Mouse (Mus musculus) heart, adult 18-20 months (tissue): Measurements from ENCODE around the gene Kcnk2. TPM values are rescaled to one million over a fixed set of nuclear protein-coding genes. Genes with fewer than 3 reads are reported as not detected.

Source experiments
- DNase-seq, 2 experiments: peaks; one replicate each; pipeline ENCODE4 v3.0.0; 2021 to 2022; ENCODE audit warnings: mixed read lengths in 1 of 2
- long read RNA-seq, 2 experiments: library from polyadenylated mRNA; stranded (forward); transcript quantifications; one replicate each; pipeline ENCODE4 v2.0.0; 2021
- total RNA-seq, 2 experiments: library from RNA; stranded (reverse); gene quantifications; 2 replicates each; pipeline ENCODE4 v1.2.3; 2021

Gene Kcnk2
- 1 to 10 TPM; 1.9 to 3.0 TPM for total RNA-seq
- long read RNA-seq, experiment 1, partial matches to known transcripts = 0 of 2 reads
- long read RNA-seq, experiment 1, other reads (novel, unspliced or antisense) = 1 of 2 reads
- long read RNA-seq, experiment 2, partial matches to known transcripts = 1 of 1 reads
- long read RNA-seq, experiment 2, other reads (novel, unspliced or antisense) = 0 of 1 reads

DNA sequence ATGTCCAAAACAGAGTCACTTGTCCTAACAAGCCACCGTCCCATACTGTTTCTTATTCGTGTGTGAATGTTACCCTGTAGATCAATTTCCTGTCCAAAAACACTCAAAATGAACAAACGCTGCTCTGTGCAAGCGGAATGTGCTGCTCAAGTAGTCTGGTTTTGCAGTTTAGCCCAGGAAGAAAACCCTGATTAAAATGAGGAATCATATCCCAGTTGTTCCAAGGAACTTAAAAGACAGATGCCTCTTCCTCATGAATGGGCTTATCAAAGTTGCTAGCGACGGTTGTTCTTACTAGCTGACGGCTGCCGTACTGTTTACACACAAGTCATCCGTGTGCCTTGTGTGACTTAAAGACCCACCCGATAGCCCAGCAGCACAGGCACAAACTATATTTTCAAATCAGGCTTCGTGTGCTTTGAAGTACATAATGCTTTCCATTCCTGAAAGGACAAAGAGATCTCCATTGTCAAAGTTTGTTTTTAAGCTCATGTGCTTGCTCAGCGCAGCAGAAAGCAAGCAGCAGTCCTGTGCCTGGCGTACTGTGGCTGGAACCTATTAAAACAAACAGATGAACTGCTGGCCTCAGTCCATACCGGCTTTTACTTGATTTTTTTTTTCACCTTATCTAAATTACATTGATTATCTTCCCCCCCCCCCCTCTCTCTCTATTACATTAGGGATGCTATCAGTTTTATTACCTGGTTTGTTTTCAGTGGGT lies at the start of gene Kcnk2:
Gene Kcnk2 (minus strand): TSS at position 51 of the 721 bp plus-strand sequence.
- DNase-seq = no peak

DNA sequence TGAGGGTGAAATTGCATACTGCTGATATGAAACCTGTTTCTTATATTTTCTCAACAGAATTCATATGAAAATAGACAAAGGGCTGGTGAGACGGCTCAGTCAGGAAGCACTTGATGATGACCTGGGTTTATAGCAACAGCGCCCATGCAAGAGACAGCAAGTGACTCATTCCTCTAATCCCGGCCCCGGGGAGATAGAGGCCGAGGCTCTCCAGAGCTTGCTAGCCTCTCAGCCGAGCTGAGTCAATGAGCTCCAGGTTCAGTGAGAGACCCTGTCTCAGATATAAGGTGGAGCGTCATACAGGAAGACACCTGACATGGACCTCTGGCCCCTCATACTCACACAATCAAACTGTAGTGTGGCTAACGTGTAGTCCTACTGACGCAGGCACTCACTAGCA lies 38.7 kb upstream of the Kcnk2 start:
- DNase-seq = no peak

DNA sequence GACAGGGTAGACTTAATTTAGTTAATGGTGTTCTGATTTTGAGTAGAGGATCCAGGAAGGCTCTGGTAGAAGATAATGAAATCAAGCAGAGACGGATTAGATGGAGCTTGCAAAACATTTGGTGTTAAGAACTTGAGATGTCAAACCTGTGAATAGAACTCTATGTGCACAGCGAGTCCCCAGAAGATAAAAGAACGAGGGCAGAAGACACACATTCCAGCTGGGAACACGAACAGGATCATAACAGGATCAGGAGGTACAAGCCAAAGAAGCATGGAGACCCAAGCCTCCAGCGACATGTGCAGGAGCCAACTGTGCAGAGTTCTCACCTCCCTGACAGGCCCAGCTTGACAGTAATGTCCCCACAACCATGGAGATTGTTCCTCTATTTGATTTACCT lies 35.1 kb upstream of the Kcnk2 start:
- peak in 1 of 2 experiments; percentile 23 for DNase-seq

DNA sequence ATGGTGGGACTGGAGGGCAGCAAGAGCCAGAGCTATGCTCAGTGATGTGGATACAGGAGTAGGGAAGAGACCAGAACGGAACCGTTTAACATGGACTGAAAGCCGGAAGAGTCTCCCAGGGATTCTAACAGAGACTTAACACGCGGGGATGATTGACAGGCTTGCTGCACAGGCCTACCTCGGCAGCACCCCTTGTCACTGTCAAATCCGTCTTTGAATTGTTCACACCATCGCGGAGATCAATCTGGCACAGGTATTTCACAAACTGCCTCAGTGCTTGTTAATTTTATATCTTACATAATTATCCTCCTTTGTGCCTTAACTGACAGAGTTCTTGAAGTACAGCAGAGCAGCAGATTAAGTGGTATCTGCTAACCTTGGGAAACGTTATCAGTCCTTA lies 33.4 kb upstream of the Kcnk2 start:
- no peak for DNase-seq

DNA sequence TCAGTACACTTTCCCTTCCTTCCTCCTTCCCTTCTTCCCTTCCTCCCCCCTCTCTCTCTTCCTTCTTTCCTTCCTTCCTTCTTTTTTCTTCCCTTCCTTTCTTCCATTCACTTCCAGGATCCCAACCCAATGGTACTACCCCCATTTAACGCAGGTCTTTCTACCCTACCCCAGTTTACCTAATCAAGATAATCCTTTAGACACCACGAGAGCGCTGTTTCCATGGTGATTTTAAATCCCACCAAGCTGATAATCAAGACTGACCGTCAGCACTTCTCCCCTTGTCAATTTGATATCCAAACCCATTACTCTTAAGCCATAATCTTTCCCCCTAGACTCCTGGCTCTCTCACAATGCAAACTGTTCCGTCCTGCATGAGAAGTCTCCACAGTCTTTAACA lies 29.4 kb upstream of the Kcnk2 start:
- no peak for DNase-seq

DNA sequence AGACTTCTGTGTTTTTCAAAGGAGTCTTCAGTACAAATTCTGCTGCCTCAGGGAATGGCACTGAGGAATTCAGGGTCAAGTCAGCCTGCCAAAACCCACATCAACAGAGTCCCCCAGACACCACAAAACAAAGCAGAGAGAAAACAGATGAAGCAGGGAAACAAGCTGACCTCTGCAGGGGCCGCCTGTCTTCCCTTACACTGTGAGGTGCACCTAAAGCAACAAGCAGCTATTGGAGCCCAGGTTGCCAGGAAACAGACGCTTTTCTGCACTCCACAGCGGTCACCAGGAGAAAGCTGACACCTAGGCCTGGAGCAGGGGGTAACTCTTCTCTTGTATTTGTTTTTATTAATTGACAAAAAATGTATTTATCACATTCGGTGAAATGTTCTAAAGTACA lies 28.5 kb upstream of the Kcnk2 start:
- DNase-seq = peak in 1 of 2 experiments; percentile 2

DNA sequence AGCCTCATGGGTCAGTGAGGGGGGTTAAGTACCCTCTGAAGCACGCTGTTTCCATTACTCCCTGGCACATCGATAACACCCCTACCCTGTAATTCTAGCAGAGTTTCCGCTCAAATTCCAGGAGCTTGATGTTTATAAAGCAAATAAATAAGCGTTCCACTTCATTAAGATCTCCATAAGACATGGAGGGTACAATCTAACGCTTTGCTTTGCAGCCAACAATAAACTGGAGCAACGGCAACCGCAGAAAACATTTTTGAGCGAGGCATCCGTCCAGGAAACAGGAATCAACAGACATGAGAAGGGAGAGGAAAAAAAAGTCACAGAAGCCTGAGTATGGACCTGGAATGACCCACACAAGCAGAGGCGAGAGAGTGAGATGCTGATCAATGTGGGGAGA lies 27.5 kb upstream of the Kcnk2 start:
- peak; percentile 13 to 18 for DNase-seq

DNA sequence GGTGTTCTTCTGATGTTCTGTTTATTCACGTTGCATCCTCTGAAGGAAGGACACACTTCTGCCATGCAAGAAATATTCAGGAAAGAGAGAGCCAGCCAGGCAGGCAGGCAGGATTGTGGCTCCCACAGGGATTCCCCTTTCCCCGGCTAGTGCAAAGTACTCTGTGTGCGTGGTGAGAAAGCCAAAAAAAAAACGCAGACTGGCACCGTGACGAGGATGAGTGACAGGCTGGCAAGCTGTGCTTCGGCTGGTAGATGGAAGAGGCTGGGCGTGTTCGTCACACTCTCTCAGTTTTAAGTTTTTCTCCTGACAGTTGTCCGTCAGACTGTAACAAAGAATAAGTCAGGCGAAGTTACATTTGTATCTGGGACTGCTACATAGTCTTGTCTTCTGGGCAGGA lies 24.2 kb upstream of the Kcnk2 start:
- no peak for DNase-seq

DNA sequence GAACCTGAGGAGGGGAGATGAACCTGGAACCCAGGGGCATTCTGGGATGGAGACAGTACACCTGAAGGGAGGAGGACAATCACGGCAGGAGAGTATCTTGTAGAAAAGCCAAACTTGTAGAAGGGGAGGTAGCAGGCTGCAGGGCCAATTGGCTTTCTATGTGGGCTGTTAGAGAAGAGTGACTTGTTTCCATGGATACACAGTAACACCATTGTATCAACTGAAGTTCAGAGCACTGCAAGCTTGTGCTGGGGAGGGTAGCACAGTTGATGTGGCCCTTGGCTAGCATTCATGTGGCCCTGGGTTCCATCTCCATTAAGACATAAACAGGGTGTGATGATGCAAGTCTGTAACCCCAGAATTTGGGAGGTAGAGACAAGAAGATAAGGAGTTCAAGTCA lies 17.8 kb upstream of the Kcnk2 start:
- DNase-seq = no peak

DNA sequence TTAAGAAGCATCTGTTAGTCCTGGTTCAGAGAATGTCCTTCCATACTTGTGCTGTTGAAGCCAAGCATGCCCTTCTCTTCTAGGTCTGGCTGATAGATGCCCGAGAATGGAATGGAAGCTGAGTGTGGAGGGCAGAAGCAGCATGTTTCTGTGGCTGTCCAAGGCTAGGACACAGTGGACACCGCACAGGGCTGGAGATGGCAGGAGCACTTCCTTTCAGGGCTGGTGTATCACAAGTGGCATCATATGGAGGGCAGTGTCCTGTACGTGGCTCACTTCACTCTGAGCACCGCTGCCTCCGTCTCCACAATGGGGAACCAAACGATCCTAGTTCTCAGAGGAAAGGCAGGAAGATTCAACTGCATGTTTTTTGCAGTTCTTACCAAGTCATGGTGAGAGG lies 7.8 kb upstream of the Kcnk2 start:
- DNase-seq = no peak

DNA sequence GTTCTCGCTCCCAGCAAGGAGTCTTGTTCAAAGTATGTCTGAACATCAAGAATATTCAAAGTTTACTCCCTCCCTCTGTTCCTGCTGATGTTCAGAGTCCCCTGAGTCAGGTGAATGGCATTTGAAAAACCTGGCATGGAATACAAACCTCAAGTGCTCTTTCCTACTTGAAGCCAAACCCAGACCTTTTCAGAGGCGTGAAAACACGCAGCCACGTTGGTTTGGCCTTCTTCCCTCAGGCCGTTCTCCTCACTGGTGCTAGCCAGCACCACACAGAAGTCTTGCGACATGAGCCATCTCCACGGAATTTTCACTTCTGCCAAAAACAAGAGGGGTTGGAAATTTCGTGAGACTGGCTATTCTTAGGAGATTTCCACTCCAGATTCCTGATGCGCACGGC lies 3.1 kb upstream of the Kcnk2 start:
- DNase-seq = peak; percentile 49 to 60

DNA sequence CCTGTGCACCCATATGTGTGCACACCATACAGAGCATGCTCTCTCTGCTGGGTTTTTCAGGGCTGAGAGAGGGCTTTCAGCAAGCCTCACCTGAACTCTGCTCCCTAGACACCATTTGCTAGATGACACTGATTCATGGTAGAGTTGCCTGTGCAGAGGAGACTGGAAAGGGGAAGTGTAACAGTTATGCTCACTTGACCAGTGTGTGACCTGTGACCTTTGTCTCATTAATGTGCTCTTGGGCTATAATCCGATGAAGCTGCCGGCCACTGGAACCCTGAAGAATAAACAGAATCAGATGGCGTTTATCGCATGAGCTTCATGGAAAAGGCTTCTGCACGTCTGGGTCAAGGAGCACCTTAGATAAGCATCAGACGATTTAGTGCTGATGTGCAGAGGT lies 1.5 kb upstream of the Kcnk2 start:
- DNase-seq = no peak

DNA sequence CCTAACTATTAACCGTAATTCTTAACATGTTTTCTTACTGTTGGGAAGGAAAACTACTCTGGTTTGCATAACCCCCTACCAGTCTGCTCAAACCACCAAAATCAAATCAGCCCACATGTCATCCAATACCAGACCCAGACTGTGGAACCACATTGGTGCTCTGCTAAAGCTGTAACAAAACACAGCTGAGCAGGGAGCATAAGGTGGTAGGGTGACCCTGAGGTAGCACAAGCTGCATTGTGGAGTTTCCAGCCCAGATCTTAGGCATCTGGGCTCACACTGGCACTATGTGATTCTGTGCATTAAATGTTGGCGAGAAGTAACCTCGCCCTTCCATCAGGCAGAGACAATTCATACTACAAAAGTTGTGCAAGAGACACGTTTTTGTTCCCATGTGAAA lies 1.1 kb upstream of the Kcnk2 start:
- DNase-seq = no peak

DNA sequence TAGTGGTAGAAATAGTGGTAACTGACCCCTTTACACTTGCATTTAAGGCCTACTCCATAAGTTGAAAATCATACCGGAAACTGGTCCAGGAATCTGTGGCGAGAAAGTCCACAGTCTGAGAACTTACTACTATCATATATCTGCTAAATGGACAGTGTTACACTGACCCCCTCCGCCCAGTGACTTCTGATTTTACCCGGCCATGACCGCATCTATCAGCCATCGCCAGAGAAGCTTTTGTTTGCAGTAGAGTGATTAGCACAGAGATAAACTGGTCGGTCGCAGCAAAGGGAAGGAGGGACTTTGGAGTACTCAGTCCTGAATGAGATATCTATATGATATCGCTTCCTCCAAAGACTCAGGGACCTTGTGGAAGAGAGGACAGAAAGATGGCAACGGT lies 15.2 kb downstream of the Kcnk2 start:
- no peak for DNase-seq

DNA sequence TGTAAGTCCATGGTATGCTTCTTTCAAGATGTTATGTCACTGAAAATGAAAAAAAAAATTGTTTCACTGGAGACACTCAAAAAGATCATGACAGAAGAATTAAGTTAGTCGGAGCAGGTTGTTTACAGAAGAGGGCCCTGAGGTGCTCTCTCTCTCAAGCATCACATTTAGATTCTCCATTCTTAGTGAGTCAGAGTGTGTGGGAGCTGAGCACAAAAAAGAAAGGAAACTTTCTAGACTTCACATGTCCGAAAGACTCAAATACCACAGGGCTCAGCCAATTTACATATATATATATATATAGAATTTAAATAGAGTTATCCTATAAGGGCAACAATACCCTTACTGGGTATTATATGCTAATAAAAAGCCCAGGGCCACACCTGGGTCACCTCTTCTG lies 15.9 kb downstream of the Kcnk2 start:
- DNase-seq = no peak

DNA sequence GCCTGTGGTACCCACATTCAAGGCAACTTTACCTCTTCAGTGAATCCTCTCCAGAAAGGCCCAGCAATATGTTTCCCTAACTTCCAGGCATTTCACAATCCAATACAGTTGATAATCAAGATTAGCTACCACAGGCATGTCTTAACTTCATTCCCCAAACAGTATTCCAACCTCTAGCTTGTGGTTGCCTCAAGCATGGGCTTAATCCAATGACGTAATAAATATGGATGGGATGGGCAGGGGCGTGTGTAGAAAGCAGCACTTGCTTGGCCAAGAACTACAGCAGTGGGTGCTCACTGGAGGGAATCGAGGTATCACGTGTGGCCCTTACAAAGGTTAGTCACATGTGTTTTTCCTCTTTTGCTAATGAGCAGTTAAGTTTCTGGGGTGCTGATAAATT lies 34.4 kb downstream of the Kcnk2 start:
- DNase-seq = no peak

DNA sequence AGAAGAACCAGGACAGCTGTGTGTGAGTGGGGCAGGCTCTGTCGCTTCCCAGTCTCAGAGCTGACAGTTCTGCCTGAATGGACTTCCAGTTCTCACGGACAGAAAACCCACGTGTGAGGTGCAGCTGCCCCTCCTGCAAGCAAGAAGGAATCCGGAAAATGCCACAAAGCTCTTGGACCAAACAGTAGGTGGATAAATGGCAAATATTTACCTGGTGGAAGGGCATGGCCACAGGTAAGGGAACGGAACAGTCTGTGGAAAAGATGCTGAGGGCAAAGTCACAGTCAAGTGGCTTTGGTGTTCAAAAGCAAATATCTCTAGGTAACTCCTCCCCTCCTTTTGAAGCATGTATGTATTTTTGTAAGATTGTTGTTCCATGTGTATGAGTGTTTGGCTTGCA lies 37.9 kb downstream of the Kcnk2 start:
- DNase-seq = no peak

DNA sequence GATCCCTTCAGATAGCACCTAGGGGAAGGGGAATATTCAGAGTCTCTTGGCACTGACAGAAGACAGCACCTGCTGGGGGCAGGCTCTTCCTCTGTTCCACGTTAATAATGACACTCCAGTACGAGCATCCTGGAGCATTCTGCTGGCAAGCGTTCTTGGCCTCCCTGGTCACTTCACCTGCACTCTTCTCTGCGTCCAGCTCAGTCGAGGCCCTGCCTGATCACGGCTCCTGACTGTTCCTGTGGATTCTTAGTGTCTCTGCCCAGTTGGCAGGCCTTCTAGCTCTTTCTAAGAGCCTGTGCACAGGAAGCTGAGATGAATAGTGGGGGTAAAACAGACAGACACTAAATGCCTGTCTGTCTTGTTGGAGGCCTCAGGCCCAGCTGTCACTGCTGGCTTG lies 39.5 kb downstream of the Kcnk2 start:
- DNase-seq = no peak

DNA sequence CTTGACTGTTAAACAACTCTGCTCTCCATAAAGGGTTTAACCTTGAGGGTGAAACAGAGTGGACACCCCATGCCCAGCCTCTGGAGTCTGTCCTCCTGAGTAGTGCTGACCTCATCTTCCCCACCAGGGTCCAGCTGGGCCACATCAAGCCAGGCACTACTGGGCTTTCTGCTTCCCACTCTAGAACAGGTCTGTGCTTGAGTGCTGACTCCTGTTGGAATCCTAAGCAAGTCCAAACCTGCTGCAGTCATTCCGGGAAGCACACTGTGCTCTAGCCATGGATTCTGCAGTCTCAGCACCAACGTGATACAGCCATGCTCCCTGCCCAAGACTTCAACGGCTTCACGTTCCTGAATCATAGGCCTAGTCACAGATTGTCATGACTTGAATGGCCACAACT lies 42.4 kb downstream of the Kcnk2 start:
- DNase-seq = no peak

DNA sequence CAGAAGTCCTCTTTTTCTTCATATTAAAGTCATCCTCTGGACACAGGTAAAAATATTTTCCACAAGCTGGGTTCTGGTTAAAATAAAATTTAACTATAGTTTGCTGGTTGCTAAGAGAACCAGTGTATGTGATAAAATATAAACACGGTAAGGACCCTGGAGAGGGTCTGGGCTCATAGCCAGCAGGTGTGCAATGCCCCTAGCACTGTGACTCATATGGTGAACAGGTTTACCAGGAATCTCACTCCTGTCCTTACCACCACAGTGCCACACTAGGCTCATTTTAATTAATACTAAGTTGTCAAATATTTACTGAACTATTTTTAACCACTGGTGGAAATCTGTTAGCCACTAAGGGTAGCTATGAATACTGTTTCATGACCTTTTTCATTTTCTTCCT lies 48.2 kb downstream of the Kcnk2 start:
- DNase-seq = no peak

DNA sequence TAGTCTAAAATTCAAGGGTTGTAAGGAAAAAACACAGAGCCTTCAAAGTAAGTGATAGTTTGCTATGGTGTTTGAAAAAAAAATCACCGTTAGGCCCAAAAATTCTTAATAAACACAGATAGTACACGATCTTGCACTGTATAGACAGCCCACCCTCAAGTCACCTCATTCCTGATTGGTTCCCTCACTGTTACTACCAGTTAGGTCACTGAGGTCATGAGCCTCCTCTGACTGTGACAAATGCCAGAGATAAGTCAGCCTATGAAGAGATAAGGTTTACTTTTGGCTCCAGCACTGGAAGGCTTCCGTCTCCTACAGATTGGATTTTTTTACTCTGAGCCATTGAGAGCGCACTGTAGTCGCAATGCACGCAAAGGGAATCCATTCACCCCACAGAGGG lies 50.3 kb downstream of the Kcnk2 start:
- DNase-seq = no peak

DNA sequence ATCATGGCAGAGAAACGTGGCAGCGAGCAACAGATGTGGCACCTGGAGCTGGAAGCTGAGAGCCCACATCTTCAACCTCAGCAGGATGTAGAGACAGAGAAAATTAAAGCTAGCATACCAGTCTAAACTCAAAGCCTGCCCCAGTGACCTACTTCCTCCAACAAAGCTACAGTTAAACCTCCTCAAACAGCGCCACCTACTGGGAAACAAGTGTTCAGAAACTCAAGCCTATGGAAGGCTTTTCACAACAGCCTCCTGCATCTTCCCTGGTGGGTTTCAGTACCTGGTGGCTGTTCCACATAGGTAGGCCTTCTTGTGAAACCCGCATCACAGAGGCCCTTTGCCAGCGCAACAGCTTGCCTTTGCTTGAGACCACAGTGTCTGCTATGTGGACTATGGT lies 52.9 kb downstream of the Kcnk2 start:
- DNase-seq = no peak

DNA sequence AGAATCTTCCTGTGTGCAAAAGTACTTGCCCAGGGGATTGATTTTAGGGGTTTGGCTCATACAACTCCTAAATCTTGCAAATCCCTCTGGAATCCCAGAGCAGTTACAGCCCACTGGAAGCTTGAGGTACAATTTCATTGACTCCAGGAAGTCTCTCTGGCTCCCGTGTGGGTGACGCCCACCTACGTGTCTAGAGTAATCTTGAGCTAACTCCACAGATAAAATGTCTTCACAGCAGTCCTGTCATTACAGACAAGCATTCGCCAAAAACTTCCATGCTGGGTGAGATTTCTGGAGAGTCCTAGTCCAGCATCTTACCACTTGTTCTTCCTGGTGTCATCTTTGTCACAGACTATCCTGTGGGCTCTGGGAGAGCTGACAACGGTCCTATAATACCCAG lies 56.9 kb downstream of the Kcnk2 start:
- no peak for DNase-seq
